In the genomic region with DNA sequence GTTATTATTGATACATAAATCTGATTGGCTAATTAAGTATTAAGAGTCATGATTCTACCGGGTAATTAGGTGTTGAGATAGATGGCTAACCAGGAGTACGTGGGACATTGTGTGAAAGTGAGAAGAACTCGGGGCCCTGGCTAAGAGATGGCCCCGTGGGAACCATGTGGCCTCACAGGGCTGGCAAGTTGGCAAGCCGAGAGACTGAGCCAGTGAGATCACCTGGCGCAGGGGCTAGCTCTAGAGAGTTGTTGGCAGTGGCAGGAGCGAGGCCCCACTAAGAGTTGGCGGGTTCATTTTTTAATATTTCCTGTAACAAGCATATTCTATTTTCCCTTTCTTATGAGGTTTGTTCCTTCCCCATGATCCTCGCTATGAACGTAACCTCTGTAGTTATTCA, we compare ENCODE assay signal across 17 mouse cellular contexts.
DNase-seq lines count a peak whose midpoint lies in the region; TF ChIP-seq lines count a peak whose summit lies in the region.
"Had no signal": no experiment of that assay in that cellular context is flagged by ENCODE, and none has a peak within 500 bp of the region (broad histone marks: within the 10 kb centered on the region; RNA-seq: fewer than 3 reads in every experiment).

No protein-coding gene starts in this region.

- TF ChIP-seq CTCF in cerebellum, adult 2 months (IDR thresholded peaks at IDR 0.05; ENCODE audit: borderline replicate concordance, insufficient read depth, low read depth, low read length) = no peak
- TF ChIP-seq CTCF in left cerebral cortex, adult 2 months (IDR thresholded peaks at IDR 0.05) = no peak

- 38% methylated on average over 10 of the region's 10 CpGs for WGBS in cerebellum, adult 2 months

- H3K27ac ChIP-seq in cerebellum, adult 2 months (ENCODE audit: insufficient read depth, low read length) = no peak overlapping the region
- H3K27ac ChIP-seq in left cerebral cortex, adult 2 months = no peak overlapping the region
- H3K27ac ChIP-seq: embryonic facial prominence, embryonic 10.5 days; forebrain, embryonic 13.5 days; gastrocnemius, adult 2 months; hindbrain, embryonic 15.5 days had no signal

- no peak overlapping the region for H3K4me3 ChIP-seq in cerebellum, adult 2 months (replicated peaks; ENCODE audit: insufficient read depth, low read depth, low read length)
- no peak overlapping the region for H3K4me3 ChIP-seq in left cerebral cortex, adult 2 months
- H3K4me3 ChIP-seq: embryonic facial prominence, embryonic 10.5 days; forebrain, embryonic 13.5 days; gastrocnemius, adult 2 months; heart, embryonic 12.5 days; hindbrain, embryonic 15.5 days had no signal

- no peaks in the 10 kb centered on the region for H3K4me1 ChIP-seq in cerebellum, adult 2 months (ENCODE audit: control insufficient read depth, insufficient read depth, low read length)
- H3K4me1 ChIP-seq: embryonic facial prominence, embryonic 10.5 days; forebrain, embryonic 13.5 days; heart, embryonic 12.5 days; hindbrain, embryonic 15.5 days had no signal

- DNase-seq in adrenal gland, postnatal 10 days = peak; percentile 12
- DNase-seq in adrenal gland, adult 8-10 months = no peak
- DNase-seq in cerebellum, adult 2 months = peak; percentile 25 to 65
- DNase-seq in cerebellum, postnatal 10 days = peak; percentile 3
- DNase-seq in kidney, adult 18-20 months = no peak
- no peak for DNase-seq in left cerebral cortex, adult 2 months (ENCODE audit: extremely low spot score in 1 of 2, low spot score in 2 of 2)
- no peak for DNase-seq in right cerebral cortex, adult 18-20 months
- DNase-seq: adrenal gland, postnatal 14 days; B cell, adult 2 months; forebrain, postnatal 0 days; gastrocnemius, adult 2 months; gastrocnemius, postnatal 25 days; heart, postnatal 36 days had no signal

- intact Hi-C loops in left cerebral cortex, adult 2 months (cut with DNase I) = no loop called here

- TF ChIP-seq POLR2A in cerebellum, adult 2 months (IDR thresholded peaks at IDR 0.05; ENCODE audit: borderline replicate concordance, insufficient read depth, low read length) = no peak

- no peaks in the 10 kb centered on the region for H3K27me3 ChIP-seq in cerebellum, adult 2 months (ENCODE audit: control insufficient read depth, insufficient read depth, low read length)
- H3K27me3 ChIP-seq: forebrain, embryonic 13.5 days; heart, embryonic 12.5 days; hindbrain, embryonic 15.5 days had no signal

Comparison
In these comparisons a context has a peak if more than half of its experiments do, and no peak if none do; other contexts are left out.
1. DNase-seq: peak in adrenal gland, postnatal 10 days (single experiment), cerebellum, adult 2 months (2 of 2) and cerebellum, postnatal 10 days (2 of 2); none in adrenal gland, adult 8-10 months (single experiment), kidney, adult 18-20 months (single experiment), left cerebral cortex, adult 2 months (0 of 2) and right cerebral cortex, adult 18-20 months (single experiment).